Mouse (Mus musculus) hindbrain, postnatal 0 days (tissue): ENCODE measurements around the gene Ptgfrn. TPM values are rescaled to one million over a fixed set of nuclear protein-coding genes. Genes with fewer than 3 reads are reported as not detected.

Experiments
- ATAC-seq: fragments of 200-750 bp; cut with Nextera tagmentation; 2 replicates; pipeline ENCODE4 v1.8.0; 2017; ENCODE audit warnings: mild to moderate bottlenecking, moderate TSS enrichment, moderate library complexity
- DNase-seq: peaks from one replicate; pipeline ENCODE4 v3.0.0-alpha.2; 2015; ENCODE audit warnings: low spot score
- H3K27ac ChIP-seq: fragments of 300-500 bp; sonication (generic); 2 replicates; pipeline ENCODE4 v1.5.1; 2014; ENCODE audit warnings: mild to moderate bottlenecking
- H3K27me3 ChIP-seq: fragments of 300-500 bp; sonication (generic); 2 replicates; pipeline ENCODE4 v1.6.1; 2014; ENCODE audit warnings: low read length, mixed read lengths; ENCODE audit not compliant: insufficient read depth
- H3K36me3 ChIP-seq: fragments of 300-500 bp; sonication (generic); 2 replicates; pipeline ENCODE4 v1.6.1; 2014; ENCODE audit warnings: low read length, mixed read lengths; ENCODE audit not compliant: insufficient read depth
- H3K4me1 ChIP-seq: fragments of 300-500 bp; sonication (generic); 2 replicates; pipeline ENCODE4 v1.6.1; 2014; ENCODE audit warnings: antibody characterized with exemption, low read length, mixed read lengths; ENCODE audit not compliant: insufficient read depth
- H3K4me2 ChIP-seq: fragments of 300-500 bp; sonication (generic); 2 replicates; pipeline ENCODE4 v1.6.1; 2014; ENCODE audit warnings: low read depth, mild to moderate bottlenecking, low read length, moderate library complexity, mixed read lengths
- H3K4me3 ChIP-seq: fragments of 300-500 bp; sonication (generic); 2 replicates; pipeline ENCODE4 v1.5.1; 2014; ENCODE audit warnings: low read length
- H3K9ac ChIP-seq: fragments of 300-500 bp; sonication (generic); replicated peaks from 2 replicates; pipeline ENCODE4 v1.6.1; 2014; ENCODE audit warnings: mild to moderate bottlenecking, low read length, moderate library complexity, mixed read lengths
- H3K9me3 ChIP-seq: fragments of 300-500 bp; sonication (generic); 2 replicates; pipeline ENCODE4 v1.6.1; 2016; ENCODE audit warnings: low read length, mixed read lengths
- CTCF ChIP-seq: IDR thresholded peaks from 2 replicates; pipeline ENCODE4 v1.5.1; 2016; ENCODE audit warnings: antibody characterized with exemption, control low read depth, low read depth
- WGBS: fragments of 180-500 bp; shearing (Covaris S2); extraction: QIAGEN DNeasy Blood & Tissue Kit; methylation state at CpG from one replicate; pipeline ENCODE4 v1.1.7; 2014; 5-methylcytosine and 5-hydroxymethylcytosine counted together
- polyA plus RNA-seq: library from polyadenylated mRNA; unstranded; fragments of >200 nt; fragmentation: Nextera tagmentation; extraction: Ambion mirVana; gene quantifications from 2 replicates; pipeline ENCODE4 v1.2.1, GENCODE M21; 2015
- total RNA-seq: library from RNA; depleted of rRNA; stranded (reverse); fragments of >200 nt; gene quantifications from 2 replicates; pipeline ENCODE4 v1.2.3, GENCODE M21; 2014

Ptgfrn gene
- total and polyA plus RNA-seq, 2 experiments from 2014 or later: 4.1 to 51.0 TPM

GRCm38 (mm10) chr3:101109558-101110021 lies 488 bp downstream of the Ptgfrn start:
- Histone ChIP-seq H3K9me3 (no peaks in the 10 kb centered on the region), H3K4me2 (peak overlapping the region; percentile 92), H3K4me3 (peak overlapping the region; percentile 80), H3K4me1 (peaks cover 15% of the 10 kb centered on the region), H3K9ac (peak overlapping the region; percentile 88), H3K27ac (peak overlapping the region; percentile 80), H3K27me3 (no peaks in the 10 kb centered on the region), H3K36me3 (no peaks in the 10 kb centered on the region)
- under 1% methylated on average over 28 of the region's 47 CpGs for WGBS
- TF ChIP-seq CTCF: no peak
- ATAC-seq (peak; percentile 67), DNase-seq (peak; percentile 40)

- H3K4me3 ChIP-seq: peak overlapping the region; percentile 80
- H3K9ac ChIP-seq: peak overlapping the region; percentile 88; the same call in 1 of the 2 replicates
- peaks cover 15% of the 10 kb centered on the region for H3K4me1 ChIP-seq
- no peaks in the 10 kb centered on the region for H3K27me3 ChIP-seq
- TF ChIP-seq CTCF: no peak
- H3K27ac ChIP-seq: peak overlapping the region; percentile 80; the same call in 1 of the 2 replicates
- H3K36me3 ChIP-seq: no peaks in the 10 kb centered on the region
- no peaks in the 10 kb centered on the region for H3K9me3 ChIP-seq
- WGBS: 19% methylated on average over 5 of the region's 5 CpGs
- DNase-seq (no peak), ATAC-seq (no peak)
- H3K4me2 ChIP-seq: peak overlapping the region; percentile 92
Measured at GRCm38 (mm10) chr3:101108848-101109247, 1.2 kb downstream of the Ptgfrn start.

DNA sequence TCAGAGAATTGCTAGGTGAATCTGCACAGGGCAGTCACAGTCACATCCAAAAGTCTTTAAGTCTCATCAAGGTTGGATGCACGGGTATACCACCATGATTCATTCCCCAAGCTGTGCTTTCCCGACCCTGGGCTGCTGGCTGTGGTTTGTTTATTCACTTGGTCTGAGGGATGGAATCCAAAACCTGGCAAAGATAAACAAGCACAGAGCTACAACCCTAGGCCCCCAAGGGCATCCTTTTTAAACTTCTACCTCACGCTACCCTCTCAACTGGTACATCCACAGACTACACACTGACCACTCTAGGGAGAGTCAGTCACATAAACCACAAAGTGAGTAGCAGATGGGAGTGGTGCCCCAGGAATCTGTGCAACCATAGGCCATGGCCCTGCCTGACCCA lies 1.8 kb downstream of the Ptgfrn start:
- H3K4me2 ChIP-seq: peak overlapping the region; percentile 92
- WGBS: 62% methylated on average over 3 of the region's 3 CpGs
- DNase-seq (no peak), ATAC-seq (no peak)
- H3K9me3 ChIP-seq: no peaks in the 10 kb centered on the region
- no peak overlapping the region for H3K27ac ChIP-seq
- no peak overlapping the region for H3K9ac ChIP-seq
- TF ChIP-seq CTCF: no peak
- no peaks in the 10 kb centered on the region for H3K27me3 ChIP-seq
- 0 out of 2 replicates have a peak overlapping the region, but pooled peaks have one; percentile 80 for H3K4me3 ChIP-seq
- no peaks in the 10 kb centered on the region for H3K36me3 ChIP-seq
- H3K4me1 ChIP-seq: peaks cover 15% of the 10 kb centered on the region

GRCm38 (mm10) chr3:101106326-101106725 lies 3.8 kb downstream of the Ptgfrn start:
- ATAC-seq: no peak

DNA sequence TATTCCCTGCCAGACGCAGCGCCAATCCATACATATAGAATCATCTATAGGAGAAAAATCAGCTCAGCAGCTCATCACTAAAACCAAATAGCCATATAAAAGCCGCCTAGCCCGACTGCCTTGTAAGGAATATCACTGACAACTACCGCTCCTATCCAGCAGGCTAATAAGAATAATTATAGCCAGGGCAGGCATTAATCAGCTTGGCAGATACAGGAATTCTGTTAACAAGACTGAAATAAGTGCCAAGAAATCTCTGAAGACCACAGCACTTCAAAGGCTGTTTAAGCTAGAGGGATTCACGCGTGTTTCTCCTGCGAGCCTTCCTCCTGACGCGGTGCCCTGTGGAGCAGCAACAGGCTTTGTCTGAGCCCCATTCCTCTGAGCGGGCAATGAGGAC lies 4.6 kb downstream of the Ptgfrn start:
- Histone ChIP-seq H3K4me3 (no peak overlapping the region), H3K9me3 (no peaks in the 10 kb centered on the region), H3K36me3 (no peaks in the 10 kb centered on the region), H3K9ac (no peak overlapping the region), H3K4me1 (peaks cover 24% of the 10 kb centered on the region), H3K4me2 (peak overlapping the region; percentile 20; the same call in 1 of the 2 replicates), H3K27ac (no peak overlapping the region), H3K27me3 (no peaks in the 10 kb centered on the region)
- no peak for DNase-seq
- ATAC-seq: no peak
- no peak for TF ChIP-seq CTCF
- 42% methylated on average over 11 of the region's 11 CpGs for WGBS

More at GRCm38 (mm10) chr3:101106326-101106725, 3.8 kb downstream of the Ptgfrn start:
- Histone ChIP-seq H3K27me3 (no peaks in the 10 kb centered on the region), H3K4me2 (no peak overlapping the region), H3K27ac (no peak overlapping the region), H3K4me3 (no peak overlapping the region), H3K9me3 (no peaks in the 10 kb centered on the region), H3K4me1 (peaks cover 20% of the 10 kb centered on the region), H3K9ac (no peak overlapping the region), H3K36me3 (no peaks in the 10 kb centered on the region)
- no peak for TF ChIP-seq CTCF
- WGBS: 76% methylated on average over 3 of the region's 3 CpGs
- DNase-seq: no peak

DNA sequence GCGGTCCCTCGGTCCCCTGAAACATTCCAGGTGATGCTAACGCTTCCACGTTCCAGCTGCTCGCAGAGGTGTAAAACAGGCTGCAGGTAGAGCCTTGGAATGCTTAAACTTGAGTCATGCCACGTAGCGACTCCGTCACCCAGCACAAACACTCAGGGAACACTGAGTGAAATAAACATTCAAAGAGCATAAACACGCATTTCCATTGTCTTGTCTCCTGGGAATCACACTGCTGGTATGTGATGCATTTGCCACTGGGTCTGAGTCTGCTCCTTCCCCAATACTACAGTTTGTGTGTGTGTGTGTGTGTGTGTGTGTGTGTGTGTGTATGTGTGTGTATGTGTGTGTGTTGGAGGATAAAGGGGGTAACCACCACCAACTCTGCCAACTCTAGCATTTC lies 5.2 kb downstream of the Ptgfrn start:
- peaks cover 24% of the 10 kb centered on the region for H3K4me1 ChIP-seq
- H3K9me3 ChIP-seq: no peaks in the 10 kb centered on the region
- H3K27me3 ChIP-seq: no peaks in the 10 kb centered on the region
- DNase-seq: no peak
- no peak overlapping the region for H3K27ac ChIP-seq
- H3K4me2 ChIP-seq: no peak overlapping the region
- no peak overlapping the region for H3K4me3 ChIP-seq
- H3K9ac ChIP-seq: no peak overlapping the region
- H3K36me3 ChIP-seq: no peaks in the 10 kb centered on the region
- WGBS: 74% methylated on average over 9 of the region's 9 CpGs
- no peak for TF ChIP-seq CTCF
- ATAC-seq: no peak

- no peak overlapping the region for H3K9ac ChIP-seq
- no peaks in the 10 kb centered on the region for H3K36me3 ChIP-seq
- no peak overlapping the region for H3K27ac ChIP-seq
- H3K4me2 ChIP-seq: no peak overlapping the region
- ATAC-seq: no peak
- no peak for DNase-seq
- peaks cover 22% of the 10 kb centered on the region; the same call in 1 of the 2 replicates for H3K4me1 ChIP-seq
- no peaks in the 10 kb centered on the region for H3K9me3 ChIP-seq
- no peak overlapping the region for H3K4me3 ChIP-seq
- no peak for TF ChIP-seq CTCF
- no peaks in the 10 kb centered on the region for H3K27me3 ChIP-seq
- 79% methylated on average over 9 of the region's 9 CpGs for WGBS
Measured at GRCm38 (mm10) chr3:101103770-101104169, 6.3 kb downstream of the Ptgfrn start.
